Mouse (Mus musculus): ENCODE measurements around the gene Atxn7l1.

DNA sequence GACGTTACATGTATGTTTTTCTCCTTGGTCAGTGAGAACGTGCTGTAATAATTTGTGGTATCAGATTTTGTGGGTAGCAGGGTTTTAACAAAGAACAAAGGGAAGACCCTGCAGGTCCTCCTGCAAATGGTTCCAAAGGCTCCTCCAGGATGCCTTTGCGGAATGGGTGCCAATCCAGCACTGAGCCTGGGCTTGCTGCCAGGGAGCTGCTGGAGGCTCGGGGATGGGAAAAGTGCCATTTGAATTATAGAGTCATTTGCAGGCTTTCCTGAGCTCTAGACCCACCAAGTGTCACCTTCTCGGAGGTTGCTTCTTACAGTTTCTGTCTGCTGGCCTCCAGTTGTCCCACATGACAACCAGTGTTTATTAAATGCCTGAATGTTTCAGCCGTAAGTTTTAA is 213.2 kb downstream of the Atxn7l1 start:
- TF ChIP-seq POLR2A (IDR thresholded peaks at IDR 0.05; ENCODE audit: low read depth, low read length) (no peak), CTCF (IDR thresholded peaks at IDR 0.05; ENCODE audit: extremely low read depth, insufficient read depth, insufficient read length, insufficient replicate concordance) (no peak)

Data from spleen, adult 2 months (tissue).